Mouse (Mus musculus) stomach, embryonic 15.5 days (tissue): ENCODE measurements around the gene Rnase9. TPM values are rescaled to one million over a fixed set of nuclear protein-coding genes. Genes with fewer than 3 reads are reported as not detected.

ENCODE experiments used
- ATAC-seq: fragments of 200-750 bp; cut with Nextera tagmentation; 2 replicates; pipeline ENCODE4 v1.8.0; 2017; ENCODE audit warnings: low read depth, moderate number of reproducible peaks, moderate TSS enrichment; ENCODE audit not compliant: insufficient read depth, low FRiP score
- H3K27ac ChIP-seq: fragments of 300-500 bp; sonication (generic); 2 replicates; pipeline ENCODE4 v1.5.1; 2015; ENCODE audit warnings: mild to moderate bottlenecking, inconsistent platforms
- H3K27me3 ChIP-seq: fragments of 300-500 bp; sonication (generic); replicated peaks from 2 replicates; pipeline ENCODE4 v1.6.1; 2015; ENCODE audit warnings: inconsistent platforms
- H3K36me3 ChIP-seq: fragments of 300-500 bp; sonication (generic); 2 replicates; pipeline ENCODE4 v1.6.1; 2015; ENCODE audit warnings: inconsistent platforms
- H3K4me1 ChIP-seq: fragments of 300-500 bp; sonication (generic); 2 replicates; pipeline ENCODE4 v1.6.1; 2015; ENCODE audit warnings: inconsistent platforms
- H3K4me2 ChIP-seq: fragments of 300-500 bp; sonication (generic); 2 replicates; pipeline ENCODE4 v1.6.1; 2015; ENCODE audit warnings: mild to moderate bottlenecking, inconsistent platforms
- H3K4me3 ChIP-seq: fragments of 300-500 bp; sonication (generic); replicated peaks from 2 replicates; pipeline ENCODE4 v1.5.1; 2015; ENCODE audit warnings: inconsistent platforms
- H3K9ac ChIP-seq: fragments of 300-500 bp; sonication (generic); 2 replicates; pipeline ENCODE4 v1.6.1; 2015; ENCODE audit warnings: inconsistent platforms
- H3K9me3 ChIP-seq: fragments of 300-500 bp; sonication (generic); 2 replicates; pipeline ENCODE4 v1.6.1; 2016; ENCODE audit warnings: inconsistent platforms
- WGBS: fragments of 180-500 bp; shearing (Covaris S2); methylation state at CpG from one replicate; pipeline ENCODE4 v1.1.7; 2015; 5-methylcytosine and 5-hydroxymethylcytosine counted together
- polyA plus RNA-seq: library from polyadenylated mRNA; unstranded; fragments of >200 nt; fragmentation: Nextera tagmentation; extraction: Ambion mirVana; gene quantifications from 2 replicates; pipeline ENCODE4 v1.2.1, GENCODE M21; 2015

Gene Rnase9
- polyA plus RNA-seq, 1 experiment from 2014 or later, result not detected

DNA sequence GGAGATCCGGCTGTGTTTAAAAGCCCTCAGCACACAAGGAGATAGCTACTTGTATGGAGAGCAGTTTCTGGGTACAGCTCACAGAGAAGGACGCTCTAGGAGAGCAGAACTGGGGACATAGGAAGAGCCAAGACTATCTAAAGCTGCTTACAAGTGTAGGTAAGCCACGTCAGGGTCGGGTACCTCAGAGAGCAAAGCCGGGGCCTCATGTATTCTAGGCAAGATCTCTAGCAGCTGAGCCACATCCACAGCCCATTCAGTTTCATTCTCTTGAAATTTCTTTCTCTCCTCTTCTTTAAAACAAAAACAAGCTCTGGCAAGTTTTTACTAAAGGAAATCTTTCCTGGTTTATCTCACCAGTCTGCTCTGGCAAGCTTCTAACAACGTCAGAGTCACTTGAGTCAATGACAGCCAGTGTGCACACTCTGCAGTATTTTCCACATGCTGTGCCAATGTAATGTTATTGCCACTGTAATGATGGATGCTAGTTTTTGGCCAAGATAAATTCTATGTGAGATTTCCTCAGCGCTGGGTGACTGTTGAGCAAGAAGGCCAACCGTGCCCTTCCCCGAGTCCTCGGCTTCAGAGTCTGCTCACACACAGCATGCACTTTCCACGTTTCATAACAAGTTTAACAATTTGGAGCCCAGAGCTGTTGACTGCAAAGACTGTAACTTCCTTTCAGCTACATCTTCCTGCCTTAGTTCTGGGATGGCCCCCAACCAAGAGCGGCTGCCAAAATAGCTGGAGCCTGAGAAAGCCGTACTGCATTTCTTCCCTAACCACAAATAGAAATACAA, 33.6 kb downstream of the Rnase9 start:
- Histone ChIP-seq H3K9ac (no peak overlapping the region), H3K27me3 (no peaks in the 10 kb centered on the region), H3K27ac (peak overlapping the region; percentile 89), H3K9me3 (no peaks in the 10 kb centered on the region), H3K4me1 (peaks cover 4% of the 10 kb centered on the region; the same call in 1 of the 2 replicates), H3K4me3 (no peak overlapping the region), H3K36me3 (no peaks in the 10 kb centered on the region), H3K4me2 (peak overlapping the region; percentile 24; the same call in 1 of the 2 replicates)
- ATAC-seq, result peak; percentile 65
- 53% methylated on average over 13 of the region's 13 CpGs for WGBS

- Histone ChIP-seq H3K9ac (no peak within 1 kb of the TSS), H3K4me2 (peak within 1 kb of the TSS; percentile 24; the same call in 1 of the 2 replicates), H3K9me3 (no peaks in the 10 kb centered on the region), H3K4me1 (peaks cover 4% of the 10 kb centered on the region; the same call in 1 of the 2 replicates), H3K36me3 (no peaks in the 10 kb centered on the region), H3K27me3 (no peaks in the 10 kb centered on the region), H3K27ac (peak within 1 kb of the TSS; percentile 89), H3K4me3 (no peak within 1 kb of the TSS)
- no peak for ATAC-seq
- WGBS, result 85% methylated on average over 8 of the region's 8 CpGs
Observed at GRCm38 (mm10) chr14:51007152-51007801, 34.4 kb downstream of the Rnase9 start, which contains the start of gene Rnase10. Gene Rnase10 (plus strand): TSS chr14:51007751.

DNA sequence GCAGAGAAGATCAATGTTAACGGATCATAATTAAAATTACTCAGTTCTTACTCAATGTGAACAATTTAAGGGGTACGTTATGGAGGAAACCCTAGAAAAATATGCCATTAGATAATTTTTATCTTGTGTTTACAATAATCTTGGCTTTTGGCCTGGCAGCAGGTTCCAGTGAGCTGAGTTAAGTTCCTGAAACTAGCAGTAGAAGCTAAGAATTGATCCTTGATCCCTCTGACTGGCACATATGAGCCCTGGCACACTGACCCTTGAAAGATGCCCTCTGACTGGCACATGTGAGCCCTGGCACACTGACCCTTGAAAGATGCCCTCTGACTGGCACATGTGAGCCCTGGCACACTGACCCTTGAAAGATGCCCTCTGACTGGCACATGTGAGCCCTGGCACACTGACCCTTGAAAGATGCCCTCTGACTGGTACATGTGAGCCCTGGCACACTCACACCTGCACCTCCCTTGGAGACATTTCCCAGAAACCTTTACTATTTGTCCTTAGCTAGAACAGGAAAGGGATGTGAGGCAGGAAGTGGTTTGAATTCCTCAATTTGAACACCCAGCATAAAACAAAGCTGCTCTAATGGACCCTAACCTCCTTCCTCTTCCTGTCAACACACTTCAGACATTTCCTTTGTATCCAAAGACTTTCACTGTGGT, 43.5 kb downstream of the Rnase9 start:
- Histone ChIP-seq H3K4me3 (no peak overlapping the region), H3K36me3 (no peaks in the 10 kb centered on the region), H3K9me3 (no peaks in the 10 kb centered on the region), H3K4me2 (no peak overlapping the region), H3K9ac (no peak overlapping the region), H3K27ac (no peak overlapping the region), H3K27me3 (no peaks in the 10 kb centered on the region), H3K4me1 (no peaks in the 10 kb centered on the region)
- ATAC-seq, result no peak
- WGBS, result 61% methylated on average over 2 of the region's 2 CpGs

DNA sequence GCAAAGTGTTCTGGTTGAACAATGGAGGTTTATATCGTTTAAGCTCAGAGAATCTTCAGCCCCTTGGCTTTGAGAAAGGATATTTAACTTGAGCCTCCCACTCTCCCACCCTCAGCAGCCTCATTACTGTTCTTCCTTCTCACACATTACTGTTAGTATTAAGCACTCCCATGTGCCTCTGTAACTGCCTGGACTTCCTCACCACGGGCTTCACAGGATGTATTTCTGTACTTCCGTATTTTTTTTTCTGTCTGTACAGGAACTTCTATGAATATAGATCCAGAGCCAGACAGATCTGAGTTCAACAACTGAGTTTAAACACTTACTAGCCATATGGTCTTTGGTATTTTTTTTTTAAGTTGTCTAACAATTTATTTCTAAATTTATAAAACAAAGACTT, 44.6 kb downstream of the Rnase9 start:
- Histone ChIP-seq H3K27me3 (no peaks in the 10 kb centered on the region), H3K9ac (no peak overlapping the region), H3K4me2 (no peak overlapping the region), H3K9me3 (no peaks in the 10 kb centered on the region), H3K4me1 (no peaks in the 10 kb centered on the region), H3K27ac (no peak overlapping the region), H3K4me3 (no peak overlapping the region), H3K36me3 (no peaks in the 10 kb centered on the region)
- 64% methylated on average over 3 of the region's 3 CpGs for WGBS
- no peak for ATAC-seq

- H3K4me2 ChIP-seq, result no peak overlapping the region
- no peak overlapping the region for H3K4me3 ChIP-seq
- no peaks in the 10 kb centered on the region for H3K4me1 ChIP-seq
- H3K27ac ChIP-seq, result no peak overlapping the region
- no peak overlapping the region for H3K9ac ChIP-seq
- ATAC-seq, result 0 out of 2 replicates have a peak, but pooled peaks have one; percentile 56
- H3K36me3 ChIP-seq, result no peaks in the 10 kb centered on the region
- H3K27me3 ChIP-seq, result no peaks in the 10 kb centered on the region
- no peaks in the 10 kb centered on the region for H3K9me3 ChIP-seq
- 74% methylated on average over 3 of the region's 3 CpGs for WGBS
Observed at GRCm38 (mm10) chr14:50991037-50991436, 50.6 kb downstream of the Rnase9 start.

Other genes starting within 250 kb of the Rnase9 start
- gene Ccnb1ip1, start 234.1 kb downstream of the Rnase9 start, polyA plus RNA-seq, result not detected in 2 replicates
- 62.6 and 63.3 TPM in 2 replicates for gene Parp2, start 234.0 kb downstream of the Rnase9 start, polyA plus RNA-seq
- 6.4 and 7.3 TPM in 2 replicates for gene Tep1, start 171.3 kb downstream of the Rnase9 start, polyA plus RNA-seq
- 0.28 and 0.36 TPM in 2 replicates for gene Klhl33, start 144.4 kb downstream of the Rnase9 start, polyA plus RNA-seq
- gene Osgep, start 117.0 kb downstream of the Rnase9 start, polyA plus RNA-seq, result 132 and 145 TPM in 2 replicates
- gene Apex1, start 116.9 kb downstream of the Rnase9 start, polyA plus RNA-seq, result 179 and 204 TPM in 2 replicates
- gene Pip4p1, start 111.0 kb downstream of the Rnase9 start, polyA plus RNA-seq, result 50.9 and 51.8 TPM in 2 replicates
- gene Pnp, start 110.8 kb downstream of the Rnase9 start, polyA plus RNA-seq, result 73.9 and 75.7 TPM in 2 replicates
- gene Gm49342, start 97.4 kb downstream of the Rnase9 start, polyA plus RNA-seq, result not detected in 2 replicates
- 1.4 and 1.7 TPM in 2 replicates for gene Pnp2, start 85.9 kb downstream of the Rnase9 start, polyA plus RNA-seq
- 0.28 TPM in 1 of 2 replicates, not detected in the other for gene Rnase10, start 34.1 kb downstream of the Rnase9 start, polyA plus RNA-seq
- not detected in 2 replicates for gene Rnase11, start 8.3 kb upstream of the Rnase9 start, polyA plus RNA-seq
- 0.44 and 0.83 TPM in 2 replicates for gene Rnase12, start 15.8 kb upstream of the Rnase9 start, polyA plus RNA-seq
- gene Olfr750, start 32.6 kb upstream of the Rnase9 start, polyA plus RNA-seq, result not detected in 2 replicates
- gene Rnase4, start 49.2 kb upstream of the Rnase9 start, polyA plus RNA-seq, result 152 and 176 TPM in 2 replicates
- gene Ang, start 49.3 kb upstream of the Rnase9 start, polyA plus RNA-seq, result 44.8 and 50.6 TPM in 2 replicates
- not detected in 2 replicates for gene Eddm3b, start 72.6 kb upstream of the Rnase9 start, polyA plus RNA-seq
- gene Rnase6, start 82.0 kb upstream of the Rnase9 start, polyA plus RNA-seq, result 2.8 and 3.1 TPM in 2 replicates
- 57.6 and 62.8 TPM in 2 replicates for gene Rnase1, start 104.9 kb upstream of the Rnase9 start, polyA plus RNA-seq
- not detected in 2 replicates for gene Rnase2b, start 120.4 kb upstream of the Rnase9 start, polyA plus RNA-seq
- not detected in 2 replicates for gene Ang2, start 157.3 kb upstream of the Rnase9 start, polyA plus RNA-seq
- gene Ear14, start 161.5 kb upstream of the Rnase9 start, polyA plus RNA-seq, result not detected in 2 replicates
- not detected in 2 replicates for gene Rnase2a, start 214.2 kb upstream of the Rnase9 start, polyA plus RNA-seq